Mouse (Mus musculus) stomach, postnatal 0 days (tissue): Measurements from ENCODE around the gene Rnf213.

Experiments
- CTCF ChIP-seq: IDR thresholded peaks from 2 replicates; pipeline ENCODE4 v1.5.1; 2016; ENCODE audit warnings: antibody characterized with exemption, low read depth, mild to moderate bottlenecking, moderate library complexity
- EP300 ChIP-seq: optimal IDR thresholded peaks from 2 replicates; pipeline ENCODE3; 2016; ENCODE audit warnings: antibody characterized with exemption

- no peak for TF ChIP-seq CTCF
- no peak for TF ChIP-seq EP300
Observed at GRCm38 (mm10) chr11:119353946-119354345, 39.0 kb upstream of the Rnf213 start.
